Mouse (Mus musculus): Measurements from ENCODE around the gene Trim9. TPM values are rescaled to one million over a fixed set of nuclear protein-coding genes. Genes with fewer than 3 reads are reported as not detected.

Gene Trim9
- polyA plus RNA-seq, 1 experiment: not detected

GRCm38 (mm10) chr12:70293927-70294684, 53.3 kb downstream of the Trim9 start:
- Histone ChIP-seq H3K27ac (replicated peaks; ENCODE audit: low read depth, low read length) (no peak overlapping the region), H3K4me1 (ENCODE audit: control insufficient read depth, insufficient read depth, insufficient read length, low read length) (no peaks in the 10 kb centered on the region), H3K4me3 (ENCODE audit: insufficient read depth, low read depth, low read length) (no peak overlapping the region)

- no peak overlapping the region for H3K27ac ChIP-seq (replicated peaks; ENCODE audit: low read depth, low read length)
- H3K4me3 ChIP-seq (ENCODE audit: insufficient read depth, low read depth, low read length): no peak overlapping the region
- no peaks in the 10 kb centered on the region for H3K4me1 ChIP-seq (ENCODE audit: control insufficient read depth, insufficient read depth, insufficient read length, low read length)
These were observed 54.1 kb downstream of the Trim9 start for GRCm38 (mm10) chr12:70293165-70293926.

GRCm38 (mm10) chr12:70285521-70285920, 61.9 kb downstream of the Trim9 start:
- Histone ChIP-seq H3K4me3 (ENCODE audit: insufficient read depth, low read depth, low read length) (no peak overlapping the region), H3K27ac (replicated peaks; ENCODE audit: low read depth, low read length) (no peak overlapping the region)

GRCm38 (mm10) chr12:70284979-70285378, 62.4 kb downstream of the Trim9 start:
- no peak overlapping the region for H3K4me3 ChIP-seq (ENCODE audit: insufficient read depth, low read depth, low read length)
- H3K4me1 ChIP-seq (ENCODE audit: control insufficient read depth, insufficient read depth, insufficient read length, low read length): peaks cover 2% of the 10 kb centered on the region; the same call in 1 of the 2 replicates
- no peak overlapping the region for H3K27ac ChIP-seq (replicated peaks; ENCODE audit: low read depth, low read length)

More at GRCm38 (mm10) chr12:70285521-70285920, 61.9 kb downstream of the Trim9 start:
- peaks cover 2% of the 10 kb centered on the region; the same call in 1 of the 2 replicates for H3K4me1 ChIP-seq (ENCODE audit: control insufficient read depth, insufficient read depth, insufficient read length, low read length)

GRCm38 (mm10) chr12:70283116-70283731, 64.2 kb downstream of the Trim9 start:
- no peak overlapping the region for H3K4me3 ChIP-seq (ENCODE audit: insufficient read depth, low read depth, low read length)
- H3K4me1 ChIP-seq (ENCODE audit: control insufficient read depth, insufficient read depth, insufficient read length, low read length): peaks cover 2% of the 10 kb centered on the region; the same call in 1 of the 2 replicates
- H3K27ac ChIP-seq (replicated peaks; ENCODE audit: low read depth, low read length): no peak overlapping the region

GRCm38 (mm10) chr12:70280930-70281329, 66.5 kb downstream of the Trim9 start:
- Histone ChIP-seq H3K4me1 (ENCODE audit: control insufficient read depth, insufficient read depth, insufficient read length, low read length) (peaks cover 2% of the 10 kb centered on the region; the same call in 1 of the 2 replicates), H3K27ac (replicated peaks; ENCODE audit: low read depth, low read length) (no peak overlapping the region), H3K4me3 (ENCODE audit: insufficient read depth, low read depth, low read length) (no peak overlapping the region)

DNA sequence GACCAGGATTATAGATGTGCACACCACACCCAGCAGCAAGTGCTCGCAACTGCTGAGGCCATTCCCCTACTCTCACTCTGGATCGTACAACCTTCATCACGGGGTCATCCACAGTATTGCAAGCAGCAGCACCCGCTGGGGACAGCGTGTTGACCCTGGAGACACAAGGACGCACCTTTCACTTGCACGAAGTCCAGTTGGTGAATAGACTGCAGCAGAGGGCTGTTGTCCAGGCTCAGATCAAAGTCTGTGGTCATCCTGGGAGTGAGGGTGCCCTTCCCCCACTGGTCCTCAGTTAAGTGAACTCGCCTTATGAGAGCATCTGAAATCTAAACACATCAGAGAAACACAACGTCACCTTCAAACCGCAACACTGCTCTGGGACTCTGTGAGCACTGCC, 67.0 kb downstream of the Trim9 start:
- Histone ChIP-seq H3K27ac (replicated peaks; ENCODE audit: low read depth, low read length) (no peak overlapping the region), H3K4me3 (ENCODE audit: insufficient read depth, low read depth, low read length) (no peak overlapping the region), H3K4me1 (ENCODE audit: control insufficient read depth, insufficient read depth, insufficient read length, low read length) (peaks cover 2% of the 10 kb centered on the region; the same call in 1 of the 2 replicates)

DNA sequence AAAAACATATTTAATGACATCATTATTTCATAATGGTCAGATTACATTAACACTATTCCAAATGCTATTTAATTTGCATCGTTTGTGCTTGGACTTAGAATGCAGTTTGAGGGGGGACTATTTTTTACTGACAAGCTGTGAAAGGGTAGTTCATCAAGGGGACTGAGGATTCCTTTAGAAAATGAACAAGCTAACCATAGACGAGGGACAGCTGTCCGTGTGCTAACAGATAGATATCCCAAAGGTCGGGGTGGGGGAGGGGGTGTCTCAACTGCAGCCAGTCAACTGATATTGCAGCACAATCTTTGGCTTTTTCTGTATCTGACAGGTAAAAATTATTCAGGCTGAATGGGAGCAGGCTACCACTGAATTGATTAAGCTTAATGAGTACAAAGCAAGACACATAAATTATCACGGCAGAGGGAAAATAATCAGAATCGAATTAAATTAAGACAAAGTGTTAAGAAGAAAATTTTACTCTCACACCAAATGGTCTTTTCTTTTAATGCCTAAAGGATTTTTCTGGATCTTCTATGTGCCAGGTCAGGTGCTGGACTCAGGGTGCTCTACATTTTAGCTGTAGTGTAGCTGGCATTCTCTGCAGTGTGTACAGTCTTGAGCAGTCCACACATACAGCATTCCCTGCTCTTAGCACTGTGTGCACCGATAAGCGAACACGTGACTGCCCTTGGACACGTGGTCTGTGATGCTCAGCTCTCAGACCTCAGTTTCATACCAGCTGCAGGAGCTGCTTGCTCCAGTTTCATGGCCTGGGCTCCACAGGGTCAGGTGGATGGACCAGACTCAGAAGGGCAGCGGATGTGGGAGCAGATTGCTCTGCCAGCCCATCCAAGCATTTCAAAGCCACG, 70.1 kb downstream of the Trim9 start:
- no peak overlapping the region for H3K27ac ChIP-seq (replicated peaks; ENCODE audit: low read depth, low read length)
- H3K4me1 ChIP-seq (ENCODE audit: control insufficient read depth, insufficient read depth, insufficient read length, low read length): no peaks in the 10 kb centered on the region
- H3K4me3 ChIP-seq (ENCODE audit: insufficient read depth, low read depth, low read length): no peak overlapping the region

- no peaks in the 10 kb centered on the region for H3K4me1 ChIP-seq (ENCODE audit: control insufficient read depth, insufficient read depth, insufficient read length, low read length)
- H3K27ac ChIP-seq (replicated peaks; ENCODE audit: low read depth, low read length): no peak overlapping the region
- no peak overlapping the region for H3K4me3 ChIP-seq (ENCODE audit: insufficient read depth, low read depth, low read length)
These were observed 77.7 kb downstream of the Trim9 start for GRCm38 (mm10) chr12:70269724-70270123.

DNA sequence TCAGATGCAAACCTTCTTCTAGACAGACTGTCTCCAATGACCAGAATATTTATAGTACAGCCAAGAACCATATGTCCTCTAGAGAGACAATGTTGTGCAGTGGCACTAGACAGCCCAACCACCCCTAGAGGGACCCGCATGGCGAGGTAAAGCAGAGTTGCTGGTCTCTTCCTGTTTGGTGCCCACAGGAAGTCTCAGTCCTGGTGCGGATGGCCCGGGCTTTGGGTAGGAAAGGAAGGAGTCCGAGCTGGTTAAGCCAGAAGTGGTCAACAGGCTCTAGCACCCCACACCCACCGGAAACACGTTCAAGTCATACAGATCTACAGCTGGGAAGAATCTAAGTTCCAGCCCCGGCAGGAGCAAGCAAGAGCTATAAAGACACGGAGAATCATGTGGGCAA, 80.1 kb downstream of the Trim9 start:
- Histone ChIP-seq H3K27ac (replicated peaks; ENCODE audit: low read depth, low read length) (no peak overlapping the region), H3K4me1 (ENCODE audit: control insufficient read depth, insufficient read depth, insufficient read length, low read length) (no peaks in the 10 kb centered on the region)

DNA sequence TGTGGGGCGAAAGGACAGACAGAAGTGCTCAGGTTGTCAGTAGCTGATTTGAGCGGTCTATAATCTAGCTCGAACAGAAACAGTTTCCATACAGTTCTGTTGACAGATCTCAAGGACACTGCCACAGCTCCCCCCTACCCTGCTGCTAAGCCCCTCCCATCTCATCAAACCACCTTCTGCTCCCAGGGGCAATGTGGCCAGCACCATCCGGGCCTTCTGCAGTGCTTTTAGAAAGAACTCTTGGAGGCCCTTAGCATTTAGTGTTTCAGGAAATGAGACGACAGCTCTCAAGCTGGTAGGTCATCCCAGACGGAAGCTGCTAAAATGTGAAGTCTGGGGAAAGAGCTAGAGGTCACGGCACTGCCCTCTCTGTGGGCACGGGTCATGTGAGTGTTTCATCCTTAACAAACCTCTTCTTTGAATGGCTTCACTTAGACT, 80.9 kb downstream of the Trim9 start:
- no peak overlapping the region for H3K27ac ChIP-seq (replicated peaks; ENCODE audit: low read depth, low read length)
- H3K4me1 ChIP-seq (ENCODE audit: control insufficient read depth, insufficient read depth, insufficient read length, low read length): no peaks in the 10 kb centered on the region
- H3K4me3 ChIP-seq (ENCODE audit: insufficient read depth, low read depth, low read length): no peak overlapping the region

More for the DNA sequence above, 80.1 kb downstream of the Trim9 start:
- no peak overlapping the region for H3K4me3 ChIP-seq (ENCODE audit: insufficient read depth, low read depth, low read length)

GRCm38 (mm10) chr12:70263721-70264120, 83.7 kb downstream of the Trim9 start:
- Histone ChIP-seq H3K4me1 (ENCODE audit: control insufficient read depth, insufficient read depth, insufficient read length, low read length) (no peaks in the 10 kb centered on the region), H3K27ac (replicated peaks; ENCODE audit: low read depth, low read length) (no peak overlapping the region), H3K4me3 (ENCODE audit: insufficient read depth, low read depth, low read length) (no peak overlapping the region)

DNA sequence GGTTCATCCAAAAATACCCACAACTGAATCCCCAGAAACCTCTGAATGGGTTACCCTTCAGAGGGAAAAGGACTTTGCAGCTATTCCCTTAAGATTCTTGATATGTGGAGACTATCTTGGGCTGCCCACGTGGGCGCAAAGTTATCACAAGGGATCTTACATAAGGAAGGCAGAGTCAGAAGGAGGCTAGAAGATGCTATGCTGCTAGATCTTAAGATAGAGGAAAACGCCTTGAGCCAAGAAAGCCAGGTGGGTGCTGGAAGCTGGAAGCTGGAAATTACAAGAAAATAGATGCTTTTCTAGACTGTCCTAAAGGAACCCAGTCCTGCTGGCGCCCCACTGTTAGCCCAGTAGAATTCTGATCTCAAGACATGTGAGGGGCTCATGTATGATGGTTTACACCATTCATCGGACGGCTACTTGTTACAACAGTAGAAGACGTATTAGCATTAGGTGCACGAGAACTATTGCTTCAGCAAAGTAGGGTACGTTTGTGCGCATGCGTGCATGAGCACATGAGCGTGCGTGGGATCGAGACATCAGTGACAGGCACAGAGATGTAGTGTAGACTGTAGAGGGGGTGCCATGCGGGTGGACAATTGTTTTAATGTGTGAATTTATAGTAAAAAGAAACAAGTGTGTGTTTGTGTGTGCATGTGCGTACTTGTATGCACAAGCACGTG, 85.0 kb downstream of the Trim9 start:
- no peak overlapping the region for H3K27ac ChIP-seq (replicated peaks; ENCODE audit: low read depth, low read length)
- no peaks in the 10 kb centered on the region for H3K4me1 ChIP-seq (ENCODE audit: control insufficient read depth, insufficient read depth, insufficient read length, low read length)

GRCm38 (mm10) chr12:70251210-70251884, 96.1 kb downstream of the Trim9 start:
- H3K27ac ChIP-seq (replicated peaks; ENCODE audit: low read depth, low read length): no peak overlapping the region
- H3K4me1 ChIP-seq (ENCODE audit: control insufficient read depth, insufficient read depth, insufficient read length, low read length): no peaks in the 10 kb centered on the region
- H3K4me3 ChIP-seq (ENCODE audit: insufficient read depth, low read depth, low read length): no peak overlapping the region

More for the DNA sequence above, 85.0 kb downstream of the Trim9 start:
- H3K4me3 ChIP-seq (ENCODE audit: insufficient read depth, low read depth, low read length): no peak overlapping the region

Data from brown adipose tissue, adult 24 weeks (tissue).